Mouse (Mus musculus): ENCODE results near the gene Arntl. TPM values are rescaled to one million over a fixed set of nuclear protein-coding genes. Genes with fewer than 3 reads are reported as not detected.

Gene Arntl
- 1 to 10 TPM; 2.8 TPM for total RNA-seq (2023)

DNA sequence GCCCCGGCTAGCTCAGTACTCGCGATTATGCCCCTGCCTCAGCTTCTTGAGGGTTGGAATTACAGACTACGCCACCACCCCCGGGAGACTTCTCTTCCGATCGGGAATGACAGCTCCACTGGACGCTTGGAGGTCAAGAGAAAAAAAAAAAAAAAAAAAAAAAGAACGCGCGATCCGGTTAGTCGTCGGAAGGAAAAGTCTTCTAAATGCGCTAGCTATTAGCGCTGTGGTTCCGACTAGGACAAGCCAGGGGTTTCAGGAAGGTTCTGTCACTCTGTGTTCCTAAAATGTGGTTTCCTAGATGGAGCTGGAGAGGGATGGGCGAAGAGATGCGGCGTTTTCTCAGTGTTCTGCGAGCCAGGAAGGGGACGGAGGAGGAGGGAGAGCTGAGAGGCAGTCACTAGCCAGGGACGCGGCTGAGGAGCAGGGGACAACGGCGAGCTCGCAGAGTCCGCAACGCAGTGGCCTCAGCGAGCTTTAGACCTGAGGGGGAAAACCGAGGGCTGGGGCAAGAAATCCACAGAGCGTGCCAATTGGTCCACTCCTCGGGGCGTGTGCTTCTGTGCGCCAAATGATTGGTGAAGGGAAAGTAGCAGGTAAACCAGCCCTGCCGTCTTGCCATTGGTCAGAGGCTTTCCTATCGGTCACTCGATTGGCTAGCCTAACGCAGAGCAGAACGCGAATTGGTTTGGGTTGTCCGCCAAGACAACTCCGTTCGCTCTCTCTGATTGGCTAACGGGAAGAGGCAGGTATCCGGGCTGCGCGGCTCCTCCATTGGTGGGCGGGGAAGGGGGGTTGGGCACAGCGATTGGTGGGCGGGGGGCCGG lies at the start of gene Arntl:
Gene Arntl, plus strand, starts transcription at position 822 of the 827 bp plus-strand sequence.

Other genes starting within 250 kb of the Arntl start
- 10 to 100 TPM; 30.2 to 35.7 TPM for gene Btbd10, start 161.9 kb downstream of the Arntl start, total RNA-seq (2023)
- gene Pth, start 181.1 kb downstream of the Arntl start, total RNA-seq (2023) = not detected